Comparison of ENCODE assay signal across 8 mouse cellular contexts in genomic region chr16:55821571-55821981, GRCm38 (mm10). TPM values are rescaled to one million over a fixed set of nuclear protein-coding genes. Genes with fewer than 3 reads are reported as not detected.
DNase-seq lines count a peak whose midpoint lies in the region; ATAC-seq and TF ChIP-seq lines count a peak whose summit lies in the region.

No protein-coding gene starts in this region.

- H3K4me2 ChIP-seq in kidney, postnatal 0 days (ENCODE audit: low read length): peak overlapping the region; percentile 78

- H3K9ac ChIP-seq in heart, adult 2 months (ENCODE audit: low read depth, low read length): peak overlapping the region; percentile 92
- peak overlapping the region; percentile 85 for H3K9ac ChIP-seq in kidney, postnatal 0 days (ENCODE audit: low read depth, low read length)

- H3K4me3 ChIP-seq in heart, adult 2 months: peak overlapping the region; percentile 77
- H3K4me3 ChIP-seq in kidney, postnatal 0 days (replicated peaks; ENCODE audit: low read depth, low read length): peak overlapping the region; percentile 86

- no peak for DNase-seq in heart, adult 2 months
- no peak for DNase-seq in heart, postnatal 14 days
- peak; percentile 10 for DNase-seq in MN1 (ENCODE audit: low spot score)
- DNase-seq in kidney, postnatal 0 days (ENCODE audit: low spot score): peak; percentile 46
- no peak for DNase-seq in urinary bladder, postnatal 14 days (ENCODE audit: low spot score)
- no peak for DNase-seq in layer of hippocampus, postnatal 36 days

- peak overlapping the region; percentile 95 for H3K27ac ChIP-seq in heart, adult 2 months
- H3K27ac ChIP-seq in kidney, postnatal 0 days: peak overlapping the region; percentile 93

- H3K79me2 ChIP-seq in heart, adult 2 months (replicated peaks; ENCODE audit: control insufficient read depth, insufficient read depth, low read length): peaks cover 2% of the 10 kb centered on the region; the same call in 1 of the 2 replicates

- H3K9me3 ChIP-seq in kidney, postnatal 0 days (replicated peaks; ENCODE audit: low read length): no peaks in the 10 kb centered on the region

- H3K4me1 ChIP-seq in heart, adult 2 months (ENCODE audit: control insufficient read depth, insufficient read depth, low read length): peaks cover 1% of the 10 kb centered on the region; the same call in 1 of the 2 replicates
- H3K4me1 ChIP-seq in kidney, postnatal 0 days (replicated peaks; ENCODE audit: insufficient read depth, low read length): peaks cover 5% of the 10 kb centered on the region; the same call in 1 of the 2 replicates

- under 1% methylated on average over 34 of the region's 40 CpGs for WGBS in heart, adult 2 months
- WGBS in kidney, postnatal 0 days: under 1% methylated on average over 39 of the region's 40 CpGs

- 0 out of 2 replicates have a peak, but pooled peaks have one; percentile 16 for TF ChIP-seq EP300 in heart, adult 2 months (IDR thresholded peaks at IDR 0.05; ENCODE audit: insufficient read depth, low read depth, low read length)

- TF ChIP-seq POLR2A in heart, adult 2 months (IDR thresholded peaks at IDR 0.05; ENCODE audit: insufficient read depth, low read depth, low read length): no peak; the same call in 1 of the 2 replicates

- peak; percentile 6 for ATAC-seq in granulocyte monocyte progenitor cell, adult 5-6 weeks (replicated peaks; ENCODE audit: poor library complexity, severe bottlenecking)
- ATAC-seq in kidney, postnatal 0 days (replicated peaks; ENCODE audit: low FRiP score, low read depth): peak; percentile 11
- peak; percentile 16 for ATAC-seq in megakaryocyte, adult 5-6 weeks (ENCODE audit: poor library complexity, severe bottlenecking)

- TF ChIP-seq CTCF in heart, adult 2 months (IDR thresholded peaks at IDR 0.05): no peak
- TF ChIP-seq CTCF in kidney, postnatal 0 days (IDR thresholded peaks at IDR 0.05; ENCODE audit: low read depth): no peak

- H3K27me3 ChIP-seq in heart, adult 2 months (ENCODE audit: control insufficient read depth, insufficient read depth, low read length): no peaks in the 10 kb centered on the region
- H3K27me3 ChIP-seq in kidney, postnatal 0 days (ENCODE audit: insufficient read depth, low read length): no peaks in the 10 kb centered on the region

- intact Hi-C loops in heart, adult 2 months (cut with DNase I): no loop called here
- intact Hi-C loops in heart, postnatal 14 days (cut with DNase I): no loop called here

- peaks cover 8% of the 10 kb centered on the region for H3K36me3 ChIP-seq in heart, adult 2 months (ENCODE audit: control insufficient read depth, insufficient read depth, low read length)
- peaks cover 11% of the 10 kb centered on the region; the same call in 1 of the 2 replicates for H3K36me3 ChIP-seq in kidney, postnatal 0 days (ENCODE audit: insufficient read depth, low read length)

RNA-seq across cellular contexts. Expression of gene Nfkbiz, which starts 17.1 kb away (rescaled TPM):
- 1 to 10 TPM; 2.1 to 2.3 TPM for total RNA-seq in heart, adult 2 months (2021)
- polyA plus RNA-seq in heart, adult 2 months (2012; rRNA removed): 2.8 and 3.4 TPM in 2 replicates
- total RNA-seq in heart, postnatal 14 days (2021): 1 to 10 TPM; 2.9 to 3.3 TPM
- 3.4 and 5.0 TPM in 2 replicates for total RNA-seq in granulocyte monocyte progenitor cell, adult 5-6 weeks (2014; fragmentation: Nextera tagmentation)
- 16.2 and 16.4 TPM in 2 replicates for total RNA-seq in granulocyte monocyte progenitor cell, adult 5-6 weeks (2017)
- 4.9 and 5.8 TPM in 2 replicates for polyA plus RNA-seq in kidney, postnatal 0 days (2015; fragmentation: Nextera tagmentation; extraction: Ambion mirVana)
- 33.3 and 44.9 TPM in 2 replicates for total RNA-seq in megakaryocyte, adult 5-6 weeks (2015)
- 31.2 and 32.7 TPM in 2 replicates for total RNA-seq in megakaryocyte, adult 5-6 weeks (2017)
- total RNA-seq in layer of hippocampus, postnatal 36 days (2021): 1 to 10 TPM; 6.1 to 6.5 TPM

Comparison
In these comparisons a context has a peak if more than half of its experiments do, and no peak if none do; other contexts are left out.
1. DNase-seq: peak in MN1 (single experiment) and kidney, postnatal 0 days (single experiment); none in heart, adult 2 months (0 of 2), heart, postnatal 14 days (0 of 2), urinary bladder, postnatal 14 days (single experiment) and layer of hippocampus, postnatal 36 days (0 of 2).
2. Peak in every context shown above with its lines, with median percentiles within 50 percentile points of each other: ATAC-seq.